ENCODE assay signal across 10 mouse cellular contexts in the genomic region with DNA sequence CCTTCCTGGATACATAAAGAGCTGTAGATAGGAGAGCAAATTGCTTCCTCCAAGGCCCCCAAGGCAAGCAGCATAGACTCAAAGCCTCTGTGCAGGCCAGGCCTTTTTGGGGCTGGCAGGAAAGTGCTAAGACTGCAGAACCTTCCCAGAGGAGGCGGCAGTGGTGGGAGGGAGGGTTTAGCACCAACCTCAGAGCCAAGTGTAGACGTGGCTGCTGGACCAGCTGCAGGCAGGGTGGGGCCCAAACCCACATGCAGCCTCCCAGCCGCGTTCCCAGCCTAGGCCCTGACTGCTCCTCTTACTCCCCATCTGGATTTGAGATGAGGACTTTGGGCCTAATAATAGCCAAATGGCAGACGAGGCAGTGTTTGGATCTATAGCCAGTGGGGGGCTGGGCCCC. TPM values are rescaled to one million over a fixed set of nuclear protein-coding genes. Genes with fewer than 3 reads are reported as not detected.
DNase-seq lines count a peak whose midpoint lies in the region; ATAC-seq lines count a peak whose summit lies in the region.
"Had no signal": no experiment of that assay in that cellular context is flagged by ENCODE, and none has a peak within 500 bp of the region (broad histone marks: within the 10 kb centered on the region; RNA-seq: fewer than 3 reads in every experiment).

No protein-coding gene starts in this region.

- WGBS in neural tube, embryonic 15.5 days, result 50% methylated on average over 5 of the region's 5 CpGs

- ATAC-seq in neural tube, embryonic 15.5 days (ENCODE audit: low FRiP score), result no peak

- no peaks in the 10 kb centered on the region for H3K27me3 ChIP-seq in neural tube, embryonic 15.5 days (replicated peaks)
- H3K27me3 ChIP-seq: midbrain, embryonic 12.5 days had no signal

- intact Hi-C loops in heart, postnatal 10 days (cut with DNase I), result no loop called here

- no peak overlapping the region for H3K4me3 ChIP-seq in neural tube, embryonic 15.5 days (replicated peaks)
- H3K4me3 ChIP-seq: midbrain, embryonic 12.5 days had no signal

- H3K27ac ChIP-seq in neural tube, embryonic 15.5 days (replicated peaks), result no peak overlapping the region
- H3K27ac ChIP-seq: midbrain, embryonic 12.5 days had no signal

- peaks cover 8% of the 10 kb centered on the region for H3K4me1 ChIP-seq in neural tube, embryonic 15.5 days

- no peak overlapping the region for H3K9ac ChIP-seq in neural tube, embryonic 15.5 days (replicated peaks)
- H3K9ac ChIP-seq: midbrain, embryonic 12.5 days had no signal

- H3K36me3 ChIP-seq in neural tube, embryonic 15.5 days, result no peaks in the 10 kb centered on the region
- H3K36me3 ChIP-seq: midbrain, embryonic 12.5 days had no signal

- no peaks in the 10 kb centered on the region for H3K9me3 ChIP-seq in neural tube, embryonic 15.5 days (replicated peaks)

- no peak overlapping the region for H3K4me2 ChIP-seq in neural tube, embryonic 15.5 days
- H3K4me2 ChIP-seq: midbrain, embryonic 12.5 days had no signal

- DNase-seq in left cerebral cortex, adult 18-20 months (ENCODE audit: low spot score in 2 of 2), result peak; percentile 26 to 48
- no peak for DNase-seq in left cerebral cortex, adult 11 months (ENCODE audit: low spot score)
- DNase-seq in fibroblast of lung, adult 2 months (ENCODE audit: low read depth), result peak; percentile 88
- peak; percentile 82 to 87 for DNase-seq in heart, postnatal 10 days
- peak; percentile 89 for DNase-seq in skeletal muscle tissue, adult 2 months (ENCODE audit: low read depth, low spot score)
- DNase-seq in retina, postnatal 1 day, result no peak
- DNase-seq in cerebellum, postnatal 4 days (ENCODE audit: low spot score in 2 of 2), result no peak
- DNase-seq: adrenal gland, postnatal 14 days had no signal

RNA-seq across cellular contexts. Expression of a gene that starts 2.6 kb away (rescaled TPM):
- total RNA-seq in left cerebral cortex, adult 18-20 months (2021), result 1 to 10 TPM; 6.0 to 6.5 TPM
- 100 to 1,000 TPM; 210 to 215 TPM for total RNA-seq in heart, postnatal 10 days (2021)
- 18.5 and 28.1 TPM in 2 replicates for polyA plus RNA-seq in neural tube, embryonic 15.5 days (2015; fragmentation: Nextera tagmentation; extraction: Ambion mirVana)

RNA-seq across cellular contexts. Expression of a gene that starts 28.5 kb away (rescaled TPM):
- 100 to 1,000 TPM; 137 to 148 TPM for total RNA-seq in left cerebral cortex, adult 18-20 months (2021)
- total RNA-seq in heart, postnatal 10 days (2021), result 10 to 100 TPM; 57.2 to 57.3 TPM
- 174 and 188 TPM in 2 replicates for polyA plus RNA-seq in neural tube, embryonic 15.5 days (2015; fragmentation: Nextera tagmentation; extraction: Ambion mirVana)

RNA-seq across cellular contexts. Expression of a gene that starts 38.4 kb away (rescaled TPM):
- 10 to 100 TPM; 51.9 to 53.4 TPM for total RNA-seq in left cerebral cortex, adult 18-20 months (2021)
- 10 to 100 TPM; 15.4 to 19.1 TPM for total RNA-seq in heart, postnatal 10 days (2021)
- 11.6 TPM in 2 replicates for polyA plus RNA-seq in neural tube, embryonic 15.5 days (2015; fragmentation: Nextera tagmentation; extraction: Ambion mirVana)

RNA-seq across cellular contexts. Expression of a gene that starts 54.9 kb away (rescaled TPM):
- total RNA-seq in left cerebral cortex, adult 18-20 months (2021), result 1 to 10 TPM; 2.7 to 3.4 TPM
- total RNA-seq in heart, postnatal 10 days (2021), result under 1 TPM in 1 of 2 experiments, not detected in 1; 0.10 TPM
- polyA plus RNA-seq in neural tube, embryonic 15.5 days (2015; fragmentation: Nextera tagmentation; extraction: Ambion mirVana), result 2.4 and 3.7 TPM in 2 replicates

Comparison
In these comparisons a context has a peak if more than half of its experiments do, and no peak if none do; other contexts are left out.
1. DNase-seq: peak in left cerebral cortex, adult 18-20 months (2 of 2), fibroblast of lung, adult 2 months (single experiment), heart, postnatal 10 days (2 of 2) and skeletal muscle tissue, adult 2 months (single experiment); none in left cerebral cortex, adult 11 months (single experiment), retina, postnatal 1 day (single experiment) and cerebellum, postnatal 4 days (0 of 2).
2. RNA of a gene that starts 2.6 kb away (total RNA-seq): 210 to 215 TPM in heart, postnatal 10 days; 6.0 to 6.5 TPM in left cerebral cortex, adult 18-20 months; every median in the first group is over 10 times any median in the second.